Mouse (Mus musculus) cerebellum, adult 9-10 months (tissue): ENCODE measurements at regions not wholly inside any gene's neighbourhood (a gene's known extent, or its start where the extent isn't known, plus 50 kb on each side); places are given as distances from the start of the nearest gene placed in this dataset.

Source experiments
- DNase-seq: peaks from one replicate; pipeline ENCODE4 v3.0.0; 2022

DNA sequence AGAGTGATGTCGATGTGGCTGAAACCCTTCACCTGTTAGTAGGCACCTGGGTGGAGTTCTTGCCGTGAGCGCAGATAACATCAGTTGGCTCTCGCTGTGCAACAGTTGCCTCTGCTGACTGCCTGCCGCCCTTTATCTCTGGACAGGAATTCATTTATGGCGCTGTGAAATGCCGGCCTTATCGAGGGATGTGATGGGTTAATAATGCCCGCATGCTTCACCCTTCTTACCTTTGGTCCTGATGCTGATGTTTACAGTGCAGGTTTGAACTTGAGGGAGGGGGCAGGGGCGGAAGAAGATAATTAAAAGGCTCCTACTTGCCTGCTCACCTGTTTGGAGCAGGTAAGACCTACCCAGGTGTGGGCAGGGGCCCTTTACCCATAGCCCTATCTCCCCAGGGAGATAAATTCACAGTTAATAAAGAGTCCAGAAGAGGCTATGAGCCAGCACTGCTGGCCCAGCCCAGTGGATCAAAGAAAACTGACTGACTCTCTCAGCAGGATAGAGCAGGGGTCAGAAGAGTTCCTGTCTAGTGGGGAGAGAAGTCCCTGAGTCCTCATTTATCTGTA is 509.4 kb downstream of the Med13l start:
- DNase-seq, result no peak

DNA sequence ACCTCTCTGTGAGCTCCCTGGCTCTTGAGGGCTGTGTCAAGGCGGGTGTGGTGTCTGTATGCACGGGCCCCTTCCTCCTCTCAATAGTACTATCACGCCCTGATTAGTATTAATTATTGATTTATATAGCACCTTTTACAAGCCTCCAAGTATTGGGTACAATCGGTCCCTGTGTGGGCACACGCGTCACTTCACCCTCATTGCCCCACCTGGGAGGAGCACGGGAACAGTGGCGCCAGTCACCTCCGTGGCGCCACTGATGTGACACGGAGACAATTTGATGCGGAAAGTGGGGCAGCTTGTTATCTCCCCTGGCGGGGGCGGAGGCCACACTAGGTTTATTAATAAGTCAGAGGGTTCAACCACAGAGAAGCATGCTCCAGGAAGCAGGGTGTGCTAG is 512.2 kb downstream of the Med13l start:
- no peak for DNase-seq

DNA sequence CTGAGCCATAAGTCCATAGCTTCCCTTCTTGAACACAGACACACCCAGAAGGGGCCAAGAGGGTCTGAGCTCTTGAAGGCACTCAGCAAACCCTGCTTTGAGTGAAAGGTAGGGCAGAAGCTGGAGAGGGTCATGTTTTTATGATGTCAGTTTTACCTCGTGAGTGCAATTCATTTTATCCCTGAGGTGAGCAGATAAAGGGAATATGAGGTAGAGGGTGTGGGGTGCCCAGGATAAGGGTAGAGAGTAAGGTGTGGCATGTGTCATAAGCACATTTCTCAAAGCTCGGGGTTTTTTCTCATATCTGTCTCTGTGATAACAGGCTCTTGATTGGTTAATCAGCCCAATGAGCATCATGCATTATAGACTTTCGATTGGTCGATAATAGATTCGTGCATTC is 520.3 kb downstream of the Med13l start:
- DNase-seq, result no peak

DNA sequence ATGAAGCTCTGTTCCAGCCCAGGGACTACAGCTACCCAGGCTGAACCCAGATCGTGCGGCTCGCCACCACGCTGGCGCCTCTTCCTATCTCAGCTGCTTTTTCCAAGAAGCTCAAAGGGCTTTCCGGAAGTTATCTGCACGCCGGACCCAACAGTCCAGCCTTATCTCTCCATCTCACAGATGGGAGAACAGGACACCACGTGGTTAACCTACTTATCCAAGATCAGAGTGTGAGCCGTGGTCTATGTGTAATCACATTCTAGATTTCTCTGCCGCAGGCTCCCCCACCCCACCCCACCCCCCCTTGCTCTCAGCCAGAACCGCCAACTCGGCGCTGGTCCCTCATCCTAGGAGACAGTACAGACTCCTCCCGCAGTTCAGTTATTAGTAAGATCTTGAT is 522.4 kb downstream of the Med13l start:
- no peak for DNase-seq

DNA sequence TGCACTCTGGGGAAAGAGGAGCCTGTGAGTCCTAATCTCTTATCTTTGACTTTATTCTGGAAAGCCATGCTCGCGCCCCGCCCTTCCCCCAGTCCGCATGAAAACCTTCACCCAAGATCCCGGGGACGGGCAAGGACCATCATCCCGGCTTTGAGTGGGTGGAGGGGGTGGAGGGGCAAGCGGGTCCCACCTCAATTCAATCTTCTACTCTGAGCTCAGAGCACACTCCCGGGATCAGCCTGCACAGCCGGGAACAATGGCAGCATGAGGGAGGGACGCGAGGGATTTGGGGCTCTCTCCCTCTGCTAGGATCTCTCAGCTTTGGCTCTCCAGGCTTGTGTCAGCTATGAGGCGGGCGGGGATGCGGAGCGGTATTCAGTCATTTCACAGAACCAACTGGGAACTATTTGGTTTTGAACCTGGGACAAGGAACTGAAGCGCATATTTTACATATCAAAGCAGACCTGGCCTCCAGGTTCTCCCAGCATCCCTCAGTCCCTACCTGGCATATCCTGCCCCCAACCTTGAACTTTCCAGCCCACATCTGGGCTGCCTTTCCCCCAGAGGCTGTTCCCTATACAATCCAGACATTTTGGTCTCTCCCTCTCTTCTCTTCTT is 537.2 kb downstream of the Med13l start:
- DNase-seq, result no peak

DNA sequence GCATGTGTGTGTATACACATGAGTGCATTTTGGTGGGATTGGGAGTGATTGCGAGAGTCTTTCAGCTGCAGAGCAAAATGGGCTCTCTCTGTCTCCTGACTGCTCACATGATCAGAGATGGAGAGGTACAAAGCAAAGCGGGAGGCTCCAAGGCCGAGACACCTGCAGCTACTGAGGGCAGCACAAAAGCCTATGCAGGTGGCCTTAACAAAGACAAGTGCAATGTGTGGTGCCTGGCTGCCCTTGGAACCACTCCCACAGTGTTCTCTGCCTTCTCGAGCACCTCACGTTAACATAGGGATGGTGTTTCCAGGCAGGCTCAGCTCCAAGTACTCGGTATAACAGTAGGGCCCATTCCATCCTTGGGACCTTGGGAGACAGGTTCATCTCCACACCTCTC is 539.3 kb downstream of the Med13l start:
- no peak for DNase-seq

DNA sequence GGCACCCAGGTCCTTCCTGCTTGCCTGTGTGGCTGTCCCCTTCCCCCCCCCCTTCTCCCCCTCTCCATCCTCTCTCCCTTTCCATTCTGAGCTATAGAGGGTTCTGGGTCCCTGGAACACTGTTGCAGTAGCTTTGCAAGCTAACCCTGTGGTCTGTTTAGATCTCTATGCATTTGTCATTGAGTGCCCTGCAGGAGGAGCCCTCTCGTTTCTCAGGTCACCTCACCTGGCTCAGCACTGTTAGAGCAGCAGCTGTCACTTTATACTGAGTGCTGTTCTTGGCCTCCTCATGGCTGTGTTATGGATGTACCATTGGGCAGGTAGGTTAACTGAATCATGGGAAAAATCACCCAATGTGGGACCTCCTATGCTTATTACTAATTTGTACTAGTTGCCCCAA is 543.0 kb downstream of the Med13l start:
- DNase-seq, result no peak

DNA sequence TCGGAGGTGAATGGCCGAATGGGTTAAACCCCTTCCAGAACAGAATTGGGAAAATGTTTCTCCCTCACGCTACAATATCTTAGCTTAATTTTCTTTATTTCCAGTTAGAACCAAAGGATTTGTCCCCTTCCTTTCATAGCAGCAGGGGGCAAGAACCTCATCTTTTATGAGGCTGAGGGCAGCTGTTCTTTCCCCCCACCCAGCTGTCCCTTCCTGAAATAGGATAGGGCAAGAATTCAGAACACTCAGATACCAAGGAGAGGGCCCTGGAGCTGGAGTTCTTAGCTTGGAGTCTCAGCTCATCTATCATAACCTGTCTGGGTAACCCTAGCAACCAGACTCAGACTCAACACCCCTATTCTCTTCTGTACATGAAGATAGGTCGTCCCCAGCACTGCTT is 547.4 kb downstream of the Med13l start:
- no peak for DNase-seq

DNA sequence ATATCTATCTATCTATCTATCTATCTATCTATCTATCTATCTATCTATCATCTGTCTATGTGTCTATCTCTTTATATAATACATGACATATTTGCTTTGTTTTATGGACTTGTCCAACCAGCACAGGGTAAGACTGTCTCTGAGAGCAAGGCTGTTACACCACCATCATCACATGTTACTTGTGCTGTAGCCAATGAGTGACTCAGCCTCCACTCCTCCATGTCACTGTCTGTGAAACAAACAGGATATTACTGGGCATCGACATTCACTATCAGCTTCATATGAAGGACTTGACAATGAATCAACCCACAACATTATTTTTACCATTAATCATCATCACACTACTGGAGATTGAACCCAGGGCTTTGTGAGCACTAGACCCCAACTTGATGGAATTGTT is 549.0 kb downstream of the Med13l start:
- DNase-seq, result no peak

DNA sequence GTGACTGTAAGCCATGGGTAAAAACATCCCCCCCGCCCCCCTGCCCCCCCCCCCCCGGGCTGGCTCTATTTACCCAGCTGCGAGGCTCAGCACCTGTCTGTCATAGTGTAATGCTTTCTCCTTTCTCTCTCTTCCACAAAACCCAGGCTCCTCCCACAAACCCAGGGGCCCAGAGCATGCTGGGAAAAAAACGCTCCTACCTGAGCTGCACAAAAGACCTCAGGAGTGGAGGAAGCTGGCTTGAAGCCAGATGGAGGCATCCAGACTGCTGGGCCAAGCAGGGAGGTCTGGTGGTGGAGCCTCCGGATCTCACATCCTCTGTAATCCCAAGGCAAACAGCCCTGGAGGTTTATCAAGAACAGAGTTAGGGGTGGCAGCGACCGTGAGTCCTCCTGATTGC is 553.6 kb downstream of the Med13l start:
- no peak for DNase-seq

DNA sequence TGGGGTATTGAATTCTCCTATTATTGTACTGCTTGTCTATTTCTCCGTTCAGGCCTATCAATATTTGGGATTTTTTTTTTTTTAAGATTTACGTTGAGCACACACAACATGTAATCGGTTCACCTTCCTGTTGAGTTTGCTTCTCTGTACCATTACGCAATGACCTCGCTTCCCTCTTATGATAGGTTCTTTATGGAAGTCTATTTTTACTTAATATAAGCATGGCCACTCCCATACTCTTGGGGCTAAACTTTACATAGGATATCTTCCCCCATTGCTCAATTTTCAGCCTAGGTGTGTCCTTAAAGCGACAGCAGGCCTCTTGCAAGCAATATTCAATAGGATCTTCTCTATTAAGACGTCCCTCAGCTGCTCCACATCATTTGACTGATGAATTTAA is 544.7 kb upstream of the Tbx3 start:
- no peak for DNase-seq

DNA sequence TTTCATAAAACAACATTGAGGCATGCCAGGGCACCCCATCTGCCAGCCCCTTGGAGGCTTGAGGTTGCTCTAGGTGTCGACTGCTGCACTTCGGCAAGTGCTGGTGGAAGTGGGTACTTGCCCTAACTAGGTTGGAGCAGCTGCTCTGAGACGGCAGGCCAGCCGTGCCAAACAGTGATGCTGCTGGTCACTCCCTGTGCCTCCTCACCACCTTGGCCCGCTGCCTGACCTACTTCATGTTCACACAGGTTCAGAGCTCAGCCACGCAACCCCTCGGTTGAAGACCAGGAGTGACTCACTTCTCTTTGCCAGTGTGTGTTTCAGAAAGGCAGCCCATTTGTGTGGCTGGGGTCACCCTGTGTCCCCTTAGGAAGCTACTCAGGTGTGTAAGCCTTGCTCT is 540.3 kb upstream of the Tbx3 start:
- no peak for DNase-seq

DNA sequence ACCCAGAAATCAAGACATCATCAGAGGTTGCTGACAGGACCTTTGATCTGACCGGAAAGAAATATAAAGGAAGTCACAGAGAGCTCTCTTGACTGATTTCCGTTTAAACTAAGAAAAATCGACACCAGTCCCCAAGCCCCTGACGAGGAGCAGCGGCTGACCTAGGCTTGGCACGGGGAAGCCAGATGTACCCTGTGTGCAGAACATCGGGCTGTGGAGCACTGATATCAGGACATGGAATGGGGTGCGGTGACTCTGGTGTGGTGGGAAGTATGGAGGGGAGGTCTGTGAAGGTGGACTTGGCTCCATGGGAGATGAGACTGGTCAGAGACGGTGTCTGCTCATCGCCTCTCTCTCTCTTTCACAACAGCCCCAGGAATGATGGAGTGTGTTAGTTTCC is 539.0 kb upstream of the Tbx3 start:
- DNase-seq, result no peak

DNA sequence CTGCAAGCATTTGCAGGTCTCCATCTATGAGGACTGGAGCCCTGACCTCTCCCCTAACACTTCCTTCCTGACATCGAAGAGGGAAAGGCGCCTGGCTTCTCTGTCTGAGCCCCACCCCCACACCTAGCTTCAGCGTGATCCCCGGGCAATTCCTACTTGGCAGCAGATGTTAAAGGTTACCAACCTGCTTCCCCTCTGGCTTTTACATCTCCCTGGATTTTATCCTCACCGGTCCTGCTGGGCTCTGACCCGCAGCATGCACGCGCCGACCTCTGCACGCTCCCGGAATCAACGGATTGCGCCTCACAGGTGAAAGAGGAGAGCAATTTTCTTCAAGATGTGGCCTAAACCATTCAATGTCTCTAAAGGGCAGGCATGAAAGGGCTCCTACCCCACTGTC is 537.1 kb upstream of the Tbx3 start:
- DNase-seq, result no peak

DNA sequence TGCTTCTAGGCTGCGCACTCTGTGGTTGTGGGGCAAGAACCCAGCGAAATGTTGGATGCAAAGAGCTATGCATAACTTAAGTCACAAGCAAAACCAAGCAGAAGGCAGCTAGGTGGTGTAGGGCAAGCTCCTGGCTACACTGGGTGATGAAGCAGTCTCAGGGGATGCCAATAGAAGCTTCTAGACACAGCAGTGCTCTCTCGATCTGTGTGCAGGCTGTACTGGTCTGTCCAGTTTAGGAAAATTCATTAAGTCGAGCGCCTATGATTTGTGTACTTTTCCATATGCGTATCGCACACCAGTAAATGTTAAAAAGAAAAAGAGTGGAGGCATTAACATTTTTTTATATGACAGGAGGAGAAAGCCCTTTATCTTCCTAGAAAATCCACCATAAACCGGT is 533.6 kb upstream of the Tbx3 start:
- no peak for DNase-seq

DNA sequence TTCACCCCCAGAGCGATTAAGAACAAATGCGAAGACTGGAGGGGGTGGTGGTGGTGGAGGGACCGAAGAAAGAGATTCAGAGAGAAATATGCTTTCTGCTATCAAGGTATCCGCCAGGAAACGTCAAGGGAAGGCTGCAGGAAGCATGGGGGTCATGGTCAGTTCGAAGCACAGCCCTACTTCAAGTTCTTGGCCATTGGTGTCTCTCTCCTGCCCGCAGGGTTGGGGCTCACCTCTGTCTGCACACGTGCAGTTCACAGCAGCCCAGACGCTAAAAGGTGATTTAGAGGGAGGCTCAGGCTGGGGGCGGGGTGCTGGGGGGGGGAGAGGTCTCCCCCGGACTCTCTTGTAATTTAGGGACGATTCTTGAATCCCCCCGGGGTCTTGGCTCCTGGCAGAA is 533.1 kb upstream of the Tbx3 start:
- DNase-seq, result no peak

DNA sequence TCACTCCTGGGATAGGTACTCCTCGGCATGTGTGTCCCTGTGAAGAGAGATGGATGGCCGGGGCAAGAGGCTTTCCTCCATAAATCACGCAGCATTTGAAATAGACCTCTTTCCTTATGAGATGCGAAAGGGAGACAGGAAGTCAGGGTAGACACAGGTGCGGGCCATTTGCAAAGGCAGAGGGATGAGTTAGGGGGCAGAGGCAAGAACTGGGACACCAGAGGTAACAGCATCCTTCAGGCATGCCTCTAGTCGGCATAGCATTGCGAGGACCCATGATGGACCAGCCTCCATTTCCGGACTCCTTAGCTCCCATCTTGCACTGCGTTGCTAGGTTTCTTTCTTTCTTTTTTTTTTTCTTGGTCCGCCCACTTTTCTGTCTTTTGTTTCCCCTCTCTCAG is 532.6 kb upstream of the Tbx3 start:
- DNase-seq, result no peak

DNA sequence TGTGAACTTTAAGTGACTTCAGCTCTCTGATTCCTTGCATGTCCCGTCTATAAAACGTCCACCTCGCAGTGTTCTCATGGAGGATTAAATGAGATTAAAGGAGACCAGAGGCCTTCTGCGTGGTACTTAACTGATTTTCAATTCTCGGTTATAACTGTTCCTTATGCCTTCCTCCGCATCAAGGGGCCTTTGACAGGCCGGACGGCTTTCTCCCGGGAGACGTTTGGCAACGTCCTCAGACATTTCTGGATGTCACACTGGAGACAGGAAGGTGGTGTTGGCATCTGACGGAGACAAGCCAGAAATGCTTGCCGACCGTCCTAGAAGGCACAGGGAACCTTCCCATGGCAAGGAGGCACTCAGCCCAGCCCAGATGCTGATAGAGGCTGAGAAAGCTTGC is 532.2 kb upstream of the Tbx3 start:
- DNase-seq, result no peak

DNA sequence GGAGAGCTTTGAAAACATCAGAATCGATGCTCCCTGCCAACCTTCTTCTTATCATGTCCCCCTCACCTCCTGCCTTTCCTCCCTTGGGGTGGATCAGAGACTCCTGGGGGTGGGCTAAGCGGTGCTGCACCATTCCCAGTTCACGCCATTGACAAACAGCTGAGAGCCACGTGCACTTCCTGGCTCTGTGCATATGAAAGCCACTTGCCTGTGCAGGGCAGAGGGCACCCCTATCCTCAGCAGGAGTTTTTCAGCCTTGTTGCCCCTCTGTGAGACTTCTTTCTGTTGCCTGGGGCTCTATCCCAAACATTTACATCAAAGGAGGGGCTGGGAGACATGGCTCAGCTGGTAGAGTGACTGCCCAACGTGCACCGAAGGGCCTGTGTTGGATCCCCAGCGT is 531.1 kb upstream of the Tbx3 start:
- no peak for DNase-seq

DNA sequence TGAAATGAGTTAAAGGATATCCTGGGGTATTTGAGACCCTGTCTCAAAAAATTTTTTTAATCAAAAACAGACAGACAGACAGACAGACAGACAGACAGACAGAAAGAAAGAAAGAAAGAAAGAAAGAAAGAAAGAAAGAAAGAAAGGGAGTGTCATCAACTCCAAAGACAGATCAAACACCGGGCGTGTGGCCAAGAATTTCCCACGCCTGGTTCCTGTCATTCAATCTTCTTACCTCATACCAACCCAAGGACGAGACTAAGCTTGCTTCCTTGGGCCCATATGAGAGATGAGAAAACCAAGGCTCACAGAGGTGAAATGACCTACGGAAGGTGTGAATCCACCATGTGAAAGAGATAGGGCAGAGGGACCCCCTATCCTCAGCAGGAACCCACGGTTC is 530.7 kb upstream of the Tbx3 start:
- no peak for DNase-seq

DNA sequence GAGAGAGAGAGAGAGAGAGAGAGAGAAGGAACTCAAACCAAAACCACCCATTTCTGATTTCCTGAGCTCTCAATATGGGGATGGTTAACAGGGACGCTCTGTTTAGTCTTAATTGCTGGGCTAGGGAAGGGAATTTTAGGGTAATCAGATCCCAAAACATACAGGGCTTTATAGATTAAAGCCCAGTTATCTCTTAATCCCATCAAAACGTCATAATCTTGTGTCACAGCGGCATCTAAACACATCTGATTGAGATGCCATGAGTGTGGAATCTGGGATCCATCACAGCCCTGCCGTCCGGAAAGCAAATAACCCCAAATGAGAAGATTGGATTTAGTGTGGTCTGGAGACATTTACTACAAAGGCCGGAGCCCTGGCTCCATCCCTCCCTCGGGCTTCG is 527.1 kb upstream of the Tbx3 start:
- DNase-seq, result no peak

DNA sequence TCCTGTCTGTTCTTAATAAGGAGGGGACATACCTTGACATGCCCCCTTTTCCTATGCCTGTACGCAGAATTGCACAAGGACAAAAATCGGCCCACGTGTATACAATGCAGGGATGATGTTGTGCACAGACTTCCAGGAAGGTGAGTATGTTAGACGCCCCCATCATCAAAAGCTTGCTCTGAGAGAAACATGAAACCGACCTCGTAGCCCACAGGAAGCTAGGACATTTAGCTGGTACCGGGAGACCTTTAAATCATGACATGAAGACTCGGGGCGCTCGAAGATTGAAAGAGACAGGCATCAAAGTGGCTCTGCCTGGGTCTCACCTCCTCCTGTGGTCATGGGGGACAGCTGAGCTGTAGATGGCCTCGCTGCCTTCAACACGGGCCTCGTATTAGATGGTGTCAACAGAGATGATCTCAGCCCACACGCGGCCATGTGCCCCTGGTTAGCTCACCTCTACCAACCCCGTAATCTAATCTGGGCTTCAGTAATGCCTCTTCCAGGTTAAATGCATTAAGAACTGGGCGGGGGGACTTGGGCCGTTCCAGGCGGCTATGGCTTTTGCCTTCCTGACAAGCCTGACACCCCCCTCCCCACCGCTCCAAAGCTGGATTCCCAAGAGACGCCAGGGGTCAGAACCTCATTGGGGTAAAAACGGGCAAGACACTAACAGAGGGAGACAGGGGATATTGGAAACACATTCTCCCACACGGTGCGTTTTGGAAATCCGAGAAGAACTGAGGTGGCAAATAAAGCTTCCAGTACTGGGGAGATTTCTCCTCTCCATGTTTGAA is 520.9 kb upstream of the Tbx3 start:
- DNase-seq, result no peak

DNA sequence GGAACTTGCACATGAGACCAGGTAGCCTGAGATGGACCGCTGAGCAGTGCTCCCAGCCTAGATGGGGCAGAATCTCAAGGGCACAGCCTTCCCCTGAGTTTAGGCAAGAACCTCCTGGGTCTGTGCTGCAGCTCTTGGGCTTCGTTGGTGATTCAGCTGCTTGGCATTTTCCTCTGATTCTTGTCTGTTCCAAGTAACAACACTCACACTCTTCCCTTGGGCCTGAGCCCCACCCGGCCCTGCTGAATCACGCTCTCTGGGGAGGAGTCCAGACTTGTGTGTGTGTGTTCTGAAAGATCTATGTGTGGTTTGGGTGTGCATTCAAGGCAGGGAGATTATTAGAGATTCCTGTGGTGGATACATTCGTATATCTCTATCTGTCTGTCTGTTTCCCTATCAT is 517.4 kb upstream of the Tbx3 start:
- no peak for DNase-seq

DNA sequence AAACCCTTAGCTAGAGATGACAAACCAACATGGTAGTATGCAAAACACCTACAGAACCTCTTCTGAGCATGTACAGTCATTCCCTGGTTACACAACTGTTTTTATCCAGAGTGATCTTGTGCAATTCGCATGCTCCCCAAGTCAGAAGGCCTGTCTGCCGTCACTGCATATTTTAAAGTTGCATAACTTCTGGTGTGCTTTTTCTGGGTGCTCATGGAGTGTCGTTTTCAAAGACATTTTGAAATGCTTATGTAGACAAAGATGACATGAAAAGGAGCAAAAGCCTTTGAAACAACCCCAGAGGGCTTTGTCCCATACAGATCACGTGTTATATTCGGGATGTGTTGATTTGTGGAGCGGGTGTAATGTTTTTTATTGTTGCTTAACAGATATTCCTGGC is 513.8 kb upstream of the Tbx3 start:
- DNase-seq, result no peak

DNA sequence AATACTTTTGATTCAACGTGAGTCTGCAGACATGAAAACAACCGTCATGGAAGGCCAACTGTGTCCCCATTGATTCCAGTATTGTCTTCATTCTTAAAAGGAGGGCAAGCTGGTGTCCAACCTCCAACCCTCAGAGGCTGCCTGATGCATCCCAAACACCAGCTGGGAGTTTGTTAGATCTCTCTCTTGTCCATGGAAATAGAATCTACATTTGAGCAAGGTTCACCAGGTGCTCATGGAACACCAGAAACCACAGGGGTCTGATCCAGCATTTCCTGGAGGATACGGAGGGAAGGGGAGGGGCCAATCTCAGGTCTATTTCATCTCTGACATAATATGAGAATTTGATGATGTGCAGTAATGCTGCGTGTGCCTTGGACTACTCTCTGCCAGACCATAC is 512.3 kb upstream of the Tbx3 start:
- no peak for DNase-seq
